Comparison of ENCODE assay signal across 13 mouse cellular contexts in the genomic region with DNA sequence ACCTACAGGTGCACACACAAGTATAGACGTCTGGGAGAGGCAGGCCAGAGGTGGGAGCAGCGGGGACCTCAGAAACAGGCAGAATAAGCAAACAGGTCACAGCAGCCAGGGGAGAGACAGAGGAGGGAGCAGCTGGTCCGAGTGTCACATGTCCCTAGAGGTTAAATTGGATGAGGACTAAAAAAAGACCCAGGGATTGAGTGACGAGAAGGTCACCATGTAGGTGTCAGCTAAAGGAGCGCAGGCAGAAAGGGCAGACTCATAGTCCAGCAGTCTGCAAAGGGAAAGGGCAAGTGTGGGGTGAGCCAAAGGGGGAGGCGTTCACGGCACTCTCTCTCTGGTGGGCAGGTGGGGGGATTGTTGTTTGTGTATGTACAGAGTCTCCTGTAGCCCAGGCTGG.
DNase-seq lines count a peak whose midpoint lies in the region; ATAC-seq and TF ChIP-seq lines count a peak whose summit lies in the region.
"Had no signal": no experiment of that assay in that cellular context is flagged by ENCODE, and none has a peak within 500 bp of the region (broad histone marks: within the 10 kb centered on the region; RNA-seq: fewer than 3 reads in every experiment).

No protein-coding gene starts in this region.

- H3K4me2 ChIP-seq in midbrain, embryonic 11.5 days, result no peak overlapping the region
- H3K4me2 ChIP-seq in midbrain, embryonic 15.5 days, result no peak overlapping the region
- no peak overlapping the region for H3K4me2 ChIP-seq in liver, embryonic 14.5 days (ENCODE audit: low read depth)
- H3K4me2 ChIP-seq: embryonic facial prominence, embryonic 15.5 days had no signal

- H3K27ac ChIP-seq in midbrain, embryonic 11.5 days (ENCODE audit: low read depth, low read length), result no peak overlapping the region
- H3K27ac ChIP-seq in midbrain, embryonic 15.5 days, result no peak overlapping the region
- no peak overlapping the region for H3K27ac ChIP-seq in liver, embryonic 14.5 days
- H3K27ac ChIP-seq: embryonic facial prominence, embryonic 15.5 days had no signal

- no peak for TF ChIP-seq CTCF in liver, embryonic 14.5 days (IDR thresholded peaks at IDR 0.05; ENCODE audit: low read depth)

- H3K9ac ChIP-seq in midbrain, embryonic 11.5 days (ENCODE audit: low read length), result no peak overlapping the region
- H3K9ac ChIP-seq in midbrain, embryonic 15.5 days, result no peak overlapping the region
- H3K9ac ChIP-seq in liver, embryonic 14.5 days (replicated peaks), result no peak overlapping the region
- H3K9ac ChIP-seq: embryonic facial prominence, embryonic 15.5 days had no signal

- TF ChIP-seq EP300 in liver, embryonic 14.5 days (IDR thresholded peaks at IDR 0.05; ENCODE audit: low read depth), result no peak

- no peaks in the 10 kb centered on the region for H3K4me1 ChIP-seq in midbrain, embryonic 11.5 days (ENCODE audit: control insufficient read depth, insufficient read depth, low read length)
- H3K4me1 ChIP-seq in midbrain, embryonic 15.5 days, result no peaks in the 10 kb centered on the region
- H3K4me1 ChIP-seq in liver, embryonic 14.5 days (replicated peaks; ENCODE audit: control insufficient read depth in 2 of 2, insufficient read depth in 2 of 2, low read length in 1 of 2), result peaks cover 0 to 8% of the 10 kb centered on the region in 2 experiments; a peak in 2 of 4 replicates

- 37% methylated on average over 7 of the region's 7 CpGs for WGBS in midbrain, embryonic 11.5 days
- 44% methylated on average over 7 of the region's 7 CpGs for WGBS in midbrain, embryonic 15.5 days
- WGBS in liver, embryonic 14.5 days (ENCODE audit: insufficient replicate concordance), result 53% methylated on average over 7 of the region's 7 CpGs

- H3K4me3 ChIP-seq in midbrain, embryonic 11.5 days (ENCODE audit: low read depth, low read length), result no peak overlapping the region
- no peak overlapping the region for H3K4me3 ChIP-seq in midbrain, embryonic 15.5 days
- H3K4me3 ChIP-seq in liver, embryonic 14.5 days (ENCODE audit: insufficient read depth in 1 of 2, low read depth in 2 of 2, low read length in 2 of 2), result no peak overlapping the region
- H3K4me3 ChIP-seq: embryonic facial prominence, embryonic 15.5 days had no signal

- no peaks in the 10 kb centered on the region for H3K27me3 ChIP-seq in midbrain, embryonic 11.5 days (ENCODE audit: control insufficient read depth, insufficient read depth, low read length)
- no peaks in the 10 kb centered on the region for H3K27me3 ChIP-seq in midbrain, embryonic 15.5 days (replicated peaks)
- no peaks in the 10 kb centered on the region for H3K27me3 ChIP-seq in liver, embryonic 14.5 days (ENCODE audit: control insufficient read depth, insufficient read depth, low read length)
- H3K27me3 ChIP-seq: embryonic facial prominence, embryonic 15.5 days had no signal

- peak; percentile 14 for DNase-seq in embryo, embryonic 11 days
- no peak for DNase-seq in embryo, embryonic 9.5 days (ENCODE audit: extremely low spot score)
- DNase-seq in midbrain, embryonic 11.5 days (ENCODE audit: low spot score, missing footprints), result no peak
- no peak for DNase-seq in liver, embryonic 14.5 days (ENCODE audit: low read depth in 3 of 3, low spot score in 3 of 3)
- DNase-seq in frontal cortex, postnatal 25 days (ENCODE audit: low spot score in 2 of 2), result no peak
- no peak for DNase-seq in testis, postnatal 14 days (ENCODE audit: low spot score)
- DNase-seq in right cerebral cortex, postnatal 36 days (ENCODE audit: low spot score in 2 of 2), result no peak
- DNase-seq: cerebellum, adult 9-11 months; midbrain, embryonic 14.5 days; thymus, postnatal 36 days had no signal

- H3K36me3 ChIP-seq in midbrain, embryonic 11.5 days (ENCODE audit: control insufficient read depth, insufficient read depth, low read length), result no peaks in the 10 kb centered on the region
- H3K36me3 ChIP-seq in midbrain, embryonic 15.5 days (replicated peaks), result no peaks in the 10 kb centered on the region
- no peaks in the 10 kb centered on the region for H3K36me3 ChIP-seq in liver, embryonic 14.5 days (replicated peaks; ENCODE audit: control insufficient read depth, insufficient read depth, low read depth)
- H3K36me3 ChIP-seq: embryonic facial prominence, embryonic 15.5 days had no signal

- H3K9me3 ChIP-seq in midbrain, embryonic 11.5 days (ENCODE audit: control insufficient read depth, low read length), result no peaks in the 10 kb centered on the region
- H3K9me3 ChIP-seq in midbrain, embryonic 15.5 days, result no peaks in the 10 kb centered on the region
- H3K9me3 ChIP-seq in liver, embryonic 14.5 days (ENCODE audit: control insufficient read depth, low read length), result no peaks in the 10 kb centered on the region
- H3K9me3 ChIP-seq: embryonic facial prominence, embryonic 15.5 days had no signal

- peak; percentile 30; the same call in 1 of the 2 replicates for ATAC-seq in midbrain, embryonic 11.5 days (ENCODE audit: low FRiP score)
- no peak for ATAC-seq in midbrain, embryonic 15.5 days (replicated peaks)
- ATAC-seq in liver, embryonic 14.5 days (ENCODE audit: insufficient read depth), result peak; percentile 31
- ATAC-seq: inflammation-experienced regulatory T-cells, adult 6 months had no signal
